Mouse (Mus musculus) lung, postnatal 10 days (tissue): ENCODE measurements around the gene Rp2.

Source experiments
- DNase-seq: peaks from one replicate; pipeline ENCODE4 v3.0.0; 2021

Rp2 gene

GRCm38 (mm10) chrX:20425839-20426449, 61.7 kb downstream of the Rp2 start:
- peak; percentile 41 for DNase-seq
